Mouse (Mus musculus) stomach, embryonic 14.5 days (tissue): ENCODE results near the gene Mical3. TPM values are rescaled to one million over a fixed set of nuclear protein-coding genes. Genes with fewer than 3 reads are reported as not detected.

Experiments
- ATAC-seq: fragments of 200-750 bp; cut with Nextera tagmentation; 2 replicates; pipeline ENCODE4 v1.8.0; 2017; ENCODE audit warnings: low read depth, moderate TSS enrichment; ENCODE audit not compliant: insufficient number of reproducible peaks, insufficient read depth, low FRiP score
- H3K27ac ChIP-seq: fragments of 300-500 bp; sonication (generic); 2 replicates; pipeline ENCODE4 v1.5.1; 2014; ENCODE audit warnings: mild to moderate bottlenecking, low read length, moderate library complexity, mixed read lengths
- H3K27me3 ChIP-seq: fragments of 300-500 bp; sonication (generic); 2 replicates; pipeline ENCODE4 v1.6.1; 2014; ENCODE audit warnings: low read length, control low read depth, mixed read lengths; ENCODE audit not compliant: control insufficient read depth, insufficient read depth
- H3K36me3 ChIP-seq: fragments of 300-500 bp; sonication (generic); 2 replicates; pipeline ENCODE4 v1.6.1; 2014; ENCODE audit warnings: mild to moderate bottlenecking, control low read depth, low read length, moderate library complexity, mixed read lengths; ENCODE audit not compliant: control insufficient read depth, insufficient read depth
- H3K4me1 ChIP-seq: fragments of 300-500 bp; sonication (generic); 2 replicates; pipeline ENCODE4 v1.6.1; 2014; ENCODE audit warnings: low read length, control low read depth, mixed read lengths; ENCODE audit not compliant: control insufficient read depth, insufficient read depth
- H3K4me2 ChIP-seq: fragments of 300-500 bp; sonication (generic); replicated peaks from 2 replicates; pipeline ENCODE4 v1.6.1; 2014; ENCODE audit warnings: low read depth, low read length, control low read depth
- H3K4me3 ChIP-seq: fragments of 300-500 bp; sonication (generic); 2 replicates; pipeline ENCODE4 v1.5.1; 2014; ENCODE audit warnings: low read depth, low read length, control low read depth
- H3K9ac ChIP-seq: fragments of 300-500 bp; sonication (generic); replicated peaks from 2 replicates; pipeline ENCODE4 v1.6.1; 2014; ENCODE audit warnings: low read depth, mild to moderate bottlenecking, control low read depth, low read length, moderate library complexity, mixed read lengths
- H3K9me3 ChIP-seq: fragments of 300-500 bp; sonication (generic); 2 replicates; pipeline ENCODE4 v1.6.1; 2016; ENCODE audit warnings: low read depth, low read length, control low read depth; ENCODE audit not compliant: control insufficient read depth
- WGBS: fragments of 180-500 bp; shearing (Covaris S2); extraction: QIAGEN DNeasy Blood & Tissue Kit; methylation state at CpG from one replicate; pipeline ENCODE4 v1.1.7; 2014; 5-methylcytosine and 5-hydroxymethylcytosine counted together
- polyA plus RNA-seq: library from polyadenylated mRNA; unstranded; fragments of >200 nt; fragmentation: Nextera tagmentation; extraction: Ambion mirVana; gene quantifications from 2 replicates; pipeline ENCODE4 v1.2.1, GENCODE M21; 2014

The Mical3 gene
- polyA plus RNA-seq, 1 experiment from 2014 or later, result 24.8 TPM

DNA sequence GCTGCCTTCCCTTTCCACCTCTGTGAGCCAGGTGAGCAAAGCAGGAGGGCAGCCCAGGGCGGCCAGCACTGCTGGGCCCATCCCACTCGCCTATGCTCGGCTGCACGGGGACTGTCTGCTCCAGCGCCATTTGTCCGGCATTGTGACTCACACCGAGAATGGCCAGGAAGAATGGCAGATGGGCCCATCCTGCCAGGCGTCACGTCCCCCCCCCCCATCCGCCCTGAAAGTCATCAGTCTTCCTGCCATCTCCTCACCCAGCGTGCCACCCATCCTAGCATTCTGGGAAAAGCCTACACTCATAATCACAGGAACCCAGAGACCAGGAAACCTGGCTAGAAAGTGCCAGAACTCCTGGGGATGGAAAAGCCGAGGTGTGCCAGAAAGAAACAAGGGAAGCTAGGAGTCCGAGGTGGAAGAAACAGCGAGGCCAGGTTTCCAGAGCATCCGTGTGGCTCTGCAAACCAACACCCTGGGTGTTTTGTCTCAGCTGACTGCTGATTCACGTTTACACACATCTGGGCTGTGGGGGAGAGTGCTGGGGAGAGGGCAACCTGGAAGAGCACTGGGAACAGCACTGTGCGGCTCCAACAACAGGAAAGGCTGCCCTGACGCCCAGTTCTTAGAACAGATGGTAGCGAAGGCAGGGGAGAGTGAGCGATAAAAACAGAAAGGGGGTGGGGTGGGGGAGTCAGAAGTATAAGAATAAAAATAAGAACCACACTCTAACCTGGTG, 85.3 kb downstream of the Mical3 start:
- H3K27ac ChIP-seq, result no peak overlapping the region
- 48% methylated on average over 20 of the region's 20 CpGs for WGBS
- ATAC-seq, result no peak

DNA sequence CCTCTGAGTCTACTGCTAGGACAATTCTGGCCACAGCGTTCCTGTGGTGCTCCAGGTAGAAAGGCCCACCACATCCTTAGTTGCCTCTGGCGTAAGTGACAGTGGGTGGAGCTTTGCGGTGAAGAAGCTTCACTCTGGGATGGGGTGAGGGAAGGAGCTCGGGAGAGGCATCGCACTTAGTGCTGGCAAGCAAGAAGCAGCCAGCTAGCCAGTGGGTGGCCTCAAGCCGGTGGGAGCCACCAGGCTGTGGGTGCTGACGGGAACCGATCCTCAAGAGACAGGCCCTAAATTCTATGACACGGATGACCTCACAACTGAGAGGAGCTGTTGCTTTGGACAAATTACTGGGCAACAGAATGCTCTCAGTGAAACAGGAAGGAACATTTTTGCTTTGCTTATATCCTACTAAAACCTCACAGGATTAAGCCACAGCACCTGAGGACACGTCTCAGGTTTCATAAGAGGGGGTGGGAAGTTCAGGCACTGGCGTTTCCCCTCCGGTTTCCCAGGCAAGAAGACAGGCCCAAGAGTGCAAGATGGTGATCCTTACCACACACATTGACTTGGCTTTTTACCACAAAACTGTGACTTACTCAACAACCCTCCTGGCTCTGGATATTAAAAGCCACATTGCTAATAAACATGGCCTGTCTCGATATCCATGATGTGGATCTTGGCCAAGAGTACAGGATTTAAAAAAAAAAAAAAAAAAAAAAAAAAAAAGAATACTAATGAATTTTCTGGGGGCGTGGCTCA, 87.2 kb downstream of the Mical3 start:
- WGBS, result 41% methylated on average over 14 of the region's 14 CpGs
- Histone ChIP-seq H3K4me3 (no peak overlapping the region), H3K9ac (no peak overlapping the region), H3K27me3 (no peaks in the 10 kb centered on the region), H3K4me1 (peaks cover 10% of the 10 kb centered on the region), H3K4me2 (no peak overlapping the region), H3K36me3 (peaks cover 2% of the 10 kb centered on the region; the same call in 1 of the 2 replicates), H3K27ac (no peak overlapping the region), H3K9me3 (no peaks in the 10 kb centered on the region)
- ATAC-seq, result peak; percentile 50; the same call in 1 of the 2 replicates

More for the DNA sequence above, 85.3 kb downstream of the Mical3 start:
- no peak overlapping the region for H3K4me3 ChIP-seq
- no peak overlapping the region for H3K9ac ChIP-seq
- H3K4me2 ChIP-seq, result no peak overlapping the region
- H3K9me3 ChIP-seq, result no peaks in the 10 kb centered on the region
- peaks cover 15% of the 10 kb centered on the region for H3K4me1 ChIP-seq
- H3K27me3 ChIP-seq, result no peaks in the 10 kb centered on the region
- peaks cover 2% of the 10 kb centered on the region; the same call in 1 of the 2 replicates for H3K36me3 ChIP-seq

DNA sequence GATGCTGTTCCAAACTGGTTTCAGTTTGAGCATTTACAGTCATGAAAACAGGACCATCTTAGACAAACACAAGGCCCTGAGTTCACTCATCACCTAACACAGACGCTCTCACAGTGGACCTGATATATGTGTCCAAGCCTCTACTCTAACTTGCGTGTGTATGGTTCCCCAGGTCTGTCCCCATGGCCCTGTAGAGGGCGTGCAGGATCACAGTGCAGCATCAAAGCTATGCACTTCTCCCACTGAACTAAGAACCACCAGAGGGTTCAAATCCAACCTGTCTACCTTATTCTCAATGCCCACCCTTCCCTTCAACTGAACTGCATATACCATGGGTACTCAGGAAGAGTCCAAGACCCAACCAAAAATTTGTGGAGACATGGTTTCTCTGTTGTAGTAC, 91.1 kb downstream of the Mical3 start:
- Histone ChIP-seq H3K27me3 (no peaks in the 10 kb centered on the region), H3K4me1 (peaks cover 7% of the 10 kb centered on the region), H3K4me3 (no peak overlapping the region), H3K9ac (no peak overlapping the region), H3K9me3 (no peaks in the 10 kb centered on the region), H3K36me3 (peaks cover 2% of the 10 kb centered on the region; the same call in 1 of the 2 replicates), H3K4me2 (no peak overlapping the region), H3K27ac (no peak overlapping the region)
- ATAC-seq, result no peak
- WGBS, result 94% methylated on average over 3 of the region's 3 CpGs

DNA sequence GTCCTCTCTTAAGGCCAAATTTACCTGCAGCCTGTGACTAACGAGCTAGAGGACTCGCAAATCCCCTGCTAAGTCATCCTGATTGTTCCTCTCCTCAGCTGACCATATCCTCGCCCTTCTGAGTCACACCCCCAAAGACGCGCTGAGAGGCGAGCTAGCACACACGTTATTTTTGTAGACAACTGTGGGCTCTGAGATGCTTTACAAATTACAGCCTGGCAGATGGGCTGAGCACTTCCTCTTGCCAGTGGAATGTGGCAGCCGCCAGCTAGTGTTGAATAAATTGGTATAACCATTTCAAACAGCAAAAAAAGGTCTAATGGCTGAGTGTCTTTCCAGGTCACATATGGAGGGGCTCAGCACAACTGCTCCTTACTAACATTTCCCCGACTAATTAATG, 91.5 kb downstream of the Mical3 start:
- Histone ChIP-seq H3K9ac (no peak overlapping the region), H3K4me1 (peaks cover 7% of the 10 kb centered on the region), H3K4me2 (no peak overlapping the region), H3K27me3 (no peaks in the 10 kb centered on the region), H3K27ac (no peak overlapping the region), H3K9me3 (no peaks in the 10 kb centered on the region), H3K36me3 (peaks cover 2% of the 10 kb centered on the region; the same call in 1 of the 2 replicates), H3K4me3 (no peak overlapping the region)
- ATAC-seq, result no peak
- WGBS, result 78% methylated on average over 9 of the region's 9 CpGs

DNA sequence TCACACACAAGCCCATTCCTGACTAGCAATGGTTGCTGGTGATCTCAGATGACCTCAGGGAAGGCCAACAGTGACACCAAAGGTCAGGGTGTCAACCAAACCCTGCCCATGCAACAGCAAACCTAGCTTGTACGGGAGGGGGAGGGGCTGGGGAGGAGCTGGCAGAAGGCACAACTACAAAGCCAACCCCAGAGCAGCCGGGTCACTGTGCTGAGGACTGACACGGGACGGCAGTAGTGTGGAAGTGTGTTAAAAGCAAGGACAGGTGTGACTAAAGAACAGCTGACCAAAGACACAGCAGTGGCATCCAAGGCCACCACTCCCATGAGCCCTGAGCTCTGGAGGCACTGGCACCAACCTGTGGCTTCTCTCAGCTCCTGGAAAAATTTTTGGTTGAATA, 93.7 kb downstream of the Mical3 start:
- ATAC-seq, result no peak
- no peaks in the 10 kb centered on the region for H3K27me3 ChIP-seq
- H3K9ac ChIP-seq, result no peak overlapping the region
- H3K27ac ChIP-seq, result no peak overlapping the region
- no peak overlapping the region for H3K4me2 ChIP-seq
- H3K4me1 ChIP-seq, result no peaks in the 10 kb centered on the region
- 49% methylated on average over 4 of the region's 4 CpGs for WGBS
- no peaks in the 10 kb centered on the region for H3K9me3 ChIP-seq
- H3K4me3 ChIP-seq, result no peak overlapping the region
- peaks cover 17% of the 10 kb centered on the region for H3K36me3 ChIP-seq

DNA sequence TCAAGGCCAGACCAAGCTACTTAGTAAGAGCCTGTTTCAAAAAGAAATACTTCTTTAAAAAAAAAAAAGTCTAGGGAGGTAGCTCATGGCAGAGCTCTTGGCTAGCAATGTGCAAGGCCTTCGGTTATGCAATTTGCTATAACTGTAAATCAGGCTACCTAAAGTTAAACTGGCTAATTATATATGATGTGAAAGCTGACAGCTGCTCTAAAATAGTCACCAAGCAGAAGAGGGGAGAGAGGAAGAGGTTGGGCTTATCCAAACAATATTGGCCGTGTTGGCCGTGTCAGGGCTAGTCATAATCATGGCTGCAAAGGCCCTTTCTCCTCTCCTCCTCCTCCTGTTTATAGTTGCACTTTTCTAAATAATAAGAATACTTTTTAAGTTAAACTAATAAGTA, 94.9 kb downstream of the Mical3 start:
- no peaks in the 10 kb centered on the region for H3K4me1 ChIP-seq
- peaks cover 15% of the 10 kb centered on the region for H3K36me3 ChIP-seq
- no peak overlapping the region for H3K4me2 ChIP-seq
- no peaks in the 10 kb centered on the region for H3K9me3 ChIP-seq
- H3K9ac ChIP-seq, result no peak overlapping the region
- H3K27ac ChIP-seq, result no peak overlapping the region
- WGBS, result 57% methylated on average over 3 of the region's 3 CpGs
- ATAC-seq, result no peak
- H3K27me3 ChIP-seq, result no peaks in the 10 kb centered on the region
- H3K4me3 ChIP-seq, result no peak overlapping the region

DNA sequence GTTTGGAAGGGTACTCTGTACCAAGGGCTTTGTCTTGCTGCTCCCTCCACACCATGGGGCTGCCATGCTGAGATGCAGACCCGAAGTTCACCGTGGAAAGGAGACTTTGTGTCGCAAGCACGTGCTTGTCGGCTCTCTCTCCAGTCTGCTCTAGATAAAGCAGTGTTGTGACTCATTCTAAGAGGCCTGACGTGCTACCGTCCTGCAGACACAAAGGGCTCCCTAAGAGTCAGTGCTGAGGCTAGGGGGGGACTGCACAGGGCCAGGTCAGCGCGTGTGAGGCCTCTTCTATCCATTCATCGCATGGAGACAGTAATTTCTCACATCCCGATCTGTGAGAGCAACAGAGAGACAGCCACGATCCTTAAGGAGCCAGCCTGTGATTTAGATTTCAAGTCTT, 95.5 kb downstream of the Mical3 start:
- H3K27ac ChIP-seq, result no peak overlapping the region
- no peak for ATAC-seq
- no peak overlapping the region for H3K9ac ChIP-seq
- no peaks in the 10 kb centered on the region for H3K9me3 ChIP-seq
- no peaks in the 10 kb centered on the region for H3K27me3 ChIP-seq
- no peak overlapping the region for H3K4me3 ChIP-seq
- 74% methylated on average over 12 of the region's 12 CpGs for WGBS
- no peak overlapping the region for H3K4me2 ChIP-seq
- H3K4me1 ChIP-seq, result no peaks in the 10 kb centered on the region
- peaks cover 15% of the 10 kb centered on the region for H3K36me3 ChIP-seq

DNA sequence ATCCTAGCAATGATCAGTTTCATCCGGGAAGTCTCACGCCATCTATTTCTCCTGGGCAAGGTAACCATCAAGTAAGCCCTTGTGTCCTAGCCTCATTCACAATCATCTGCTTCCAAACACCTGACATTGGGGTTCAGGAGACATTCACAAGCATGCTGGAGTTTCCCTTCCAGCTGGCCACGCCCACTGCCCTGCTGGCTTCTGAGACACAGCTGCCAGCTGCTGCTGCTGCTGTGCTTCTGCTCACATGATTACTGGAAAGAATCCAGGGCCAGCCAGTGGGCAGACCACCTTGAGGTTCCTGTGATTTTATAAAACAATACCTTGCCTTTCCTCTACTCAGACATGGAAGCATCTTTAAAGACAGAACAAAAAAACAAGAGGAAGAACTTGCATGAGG, 97.5 kb downstream of the Mical3 start:
- Histone ChIP-seq H3K4me3 (no peak overlapping the region), H3K4me1 (no peaks in the 10 kb centered on the region), H3K9me3 (no peaks in the 10 kb centered on the region), H3K4me2 (no peak overlapping the region), H3K27ac (no peak overlapping the region), H3K36me3 (peaks cover 15% of the 10 kb centered on the region), H3K27me3 (no peaks in the 10 kb centered on the region), H3K9ac (no peak overlapping the region)
- 92% methylated on average over 3 of the region's 3 CpGs for WGBS
- no peak for ATAC-seq
